Mouse (Mus musculus) myocyte (in vitro differentiated cells): Measurements from ENCODE around the gene Uba5.

Experiments
- CEBPB ChIP-seq: IDR thresholded peaks from 2 replicates; pipeline ENCODE4 v1.6.1; 2011; ENCODE audit warnings: mild to moderate bottlenecking, moderate library complexity; ENCODE audit not compliant: poor library complexity, insufficient read depth, severe bottlenecking
- E2F4 ChIP-seq: IDR thresholded peaks from one replicate; pipeline ENCODE4 v1.6.1; 2011; ENCODE audit warnings: mild to moderate bottlenecking, control low read depth, moderate library complexity; ENCODE audit not compliant: insufficient read depth
- MYOG ChIP-seq, 3 experiments: IDR thresholded peaks; one replicate each; pipeline ENCODE4 v1.6.1; 2011; ENCODE audit warnings: control low read depth in 2 of 3, low read depth in 2 of 3, mild to moderate bottlenecking in 2 of 3; ENCODE audit not compliant: insufficient read length in 2 of 3, control insufficient read depth in 1 of 3, insufficient read depth in 1 of 3
- POLR2A ChIP-seq: IDR thresholded peaks from one replicate; pipeline ENCODE4 v1.6.1; 2011; ENCODE audit warnings: low read depth, mild to moderate bottlenecking, control low read depth, moderate library complexity; ENCODE audit not compliant: insufficient read length
- POLR2AphosphoS2 ChIP-seq: IDR thresholded peaks from one replicate; pipeline ENCODE4 v1.6.1; 2011; ENCODE audit warnings: low read depth, control low read depth; ENCODE audit not compliant: insufficient read length
- SRF ChIP-seq: IDR thresholded peaks from one replicate; pipeline ENCODE4 v1.6.1; 2011; ENCODE audit warnings: low read depth; ENCODE audit not compliant: control insufficient read depth, insufficient read length
- TCF12 ChIP-seq: IDR thresholded peaks from one replicate; pipeline ENCODE4 v1.6.1; 2011; ENCODE audit warnings: mild to moderate bottlenecking, control low read depth; ENCODE audit not compliant: poor library complexity, insufficient read depth, severe bottlenecking
- USF1 ChIP-seq: IDR thresholded peaks from one replicate; pipeline ENCODE4 v1.6.1; 2011; ENCODE audit warnings: low read depth, mild to moderate bottlenecking, control low read depth, moderate library complexity

DNA sequence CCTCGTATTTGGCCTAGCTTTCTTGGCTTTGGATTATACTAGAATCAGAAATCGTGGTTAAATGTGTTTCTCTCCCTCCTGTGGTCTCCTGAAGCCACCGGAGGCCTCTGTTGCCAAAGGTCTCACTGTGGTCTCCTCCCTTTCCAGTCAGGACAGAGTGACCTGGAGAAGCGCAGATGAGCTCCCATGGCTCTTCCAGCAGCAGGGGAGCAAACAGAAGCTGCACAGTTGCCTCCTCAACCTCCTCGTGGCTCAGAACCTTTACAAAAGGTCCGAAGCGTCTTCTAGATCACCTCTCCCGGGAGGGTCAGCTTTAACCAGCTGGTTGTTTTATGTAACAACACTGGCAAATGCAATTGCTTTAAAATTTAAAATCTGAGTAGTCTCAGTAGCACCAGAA is 28.7 kb downstream of the Uba5 start:
- TF ChIP-seq CEBPB (no peak), POLR2A (no peak), POLR2AphosphoS2 (no peak), MYOG (IDR thresholded peaks at IDR 0.05; ENCODE audit: control insufficient read depth in 1 of 3, insufficient read depth in 1 of 3, insufficient read length in 2 of 3, low read depth in 2 of 3) (no peak), E2F4 (no peak), TCF12 (no peak), USF1 (no peak), SRF (no peak)
